Mouse (Mus musculus) right cerebral cortex, postnatal 36 days (tissue): ENCODE data around the gene Klrb1.

Experiments used
- DNase-seq, 2 experiments: peaks; one replicate each; pipeline ENCODE4 v3.0.0; 2022; ENCODE audit warnings: low spot score in 2 of 2, mixed read lengths in 1 of 2

The Klrb1 gene

GRCm38 (mm10) chr6:128734896-128735295 is 12.0 kb upstream of the Klrb1 start:
- no peak for DNase-seq

DNA sequence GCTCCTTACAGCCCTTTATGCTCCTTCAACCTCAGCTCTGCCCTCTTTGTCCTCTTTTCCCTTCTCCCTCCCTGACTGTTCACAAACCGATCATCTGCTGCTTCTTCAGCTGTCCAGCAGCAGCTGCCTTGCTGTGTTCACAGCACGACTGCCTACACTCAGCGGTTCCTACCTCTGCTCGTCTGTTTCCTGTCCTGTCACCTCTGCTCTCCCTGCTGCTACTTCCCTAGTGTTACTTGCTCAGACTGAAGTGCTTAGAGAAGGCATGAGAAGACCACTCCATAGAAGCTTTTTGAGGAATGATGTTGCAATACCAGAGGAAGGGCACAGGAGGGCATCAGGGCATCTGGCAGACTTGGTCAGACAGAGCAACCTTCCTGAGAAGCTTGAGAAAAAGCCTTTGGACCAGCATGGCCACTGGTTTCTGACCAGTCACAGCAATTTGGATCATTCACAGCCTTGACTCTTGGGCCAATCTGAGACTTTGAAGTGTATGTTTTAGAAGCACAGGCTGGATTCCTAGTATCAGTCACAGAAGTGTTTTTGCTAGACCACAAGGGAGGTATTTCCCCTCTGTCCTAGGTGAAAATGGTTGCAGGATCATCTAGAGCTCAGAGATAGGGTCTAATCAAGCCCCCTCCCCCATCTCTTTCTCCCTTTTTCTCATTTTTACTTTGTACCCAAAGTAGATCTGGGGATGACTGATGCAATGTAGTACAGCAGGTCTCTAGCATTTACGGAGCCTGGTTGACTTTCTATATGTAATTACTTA is 11.2 kb upstream of the Klrb1 start:
- no peak for DNase-seq

- no peak for DNase-seq
Observed at GRCm38 (mm10) chr6:128732032-128732431, 9.2 kb upstream of the Klrb1 start.

DNA sequence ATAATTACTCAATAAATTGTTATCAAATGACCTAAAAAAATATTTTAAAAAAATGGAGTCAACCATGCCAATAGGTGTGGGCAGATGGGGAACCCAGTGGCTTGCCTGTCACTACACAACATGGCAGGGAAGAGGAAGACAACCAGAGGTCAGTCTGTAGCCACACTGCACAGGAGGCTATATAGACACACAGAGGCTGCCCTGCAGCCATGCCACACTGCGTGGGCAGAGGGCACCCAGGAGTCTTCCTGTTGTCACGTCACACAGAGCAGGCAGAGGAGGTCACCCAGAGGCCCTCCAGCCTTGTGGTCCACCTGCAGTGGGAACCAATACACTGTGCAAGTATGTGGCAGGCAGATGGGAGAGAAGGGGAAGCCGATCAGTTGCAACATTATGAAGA is 21.2 kb downstream of the Klrb1 start:
- no peak for DNase-seq

- DNase-seq = no peak
Observed at GRCm38 (mm10) chr6:128679574-128679973, 43.3 kb downstream of the Klrb1 start.

GRCm38 (mm10) chr6:128669936-128670335 is 52.9 kb downstream of the Klrb1 start:
- DNase-seq = no peak

DNA sequence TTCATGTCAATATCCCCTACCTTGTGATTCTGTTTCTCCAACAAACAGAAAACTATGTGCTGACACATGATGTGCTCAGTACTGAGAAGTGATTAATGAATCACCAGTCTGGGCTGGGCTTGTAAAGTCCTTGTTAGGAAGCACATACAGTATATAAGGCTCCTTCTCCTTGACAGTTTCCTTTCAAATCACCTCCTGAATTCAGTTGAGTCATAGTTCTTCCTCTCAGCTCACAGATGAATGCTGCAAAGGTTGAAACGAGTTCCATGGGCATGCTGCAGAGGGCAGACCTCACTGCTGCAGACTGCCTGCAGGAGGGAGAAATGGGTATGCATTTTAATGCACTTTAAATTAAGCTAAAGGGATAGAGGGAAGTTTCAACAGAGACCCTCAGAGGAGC is 60.7 kb downstream of the Klrb1 start, which contains the start of gene Clec2h:
TSS of gene Clec2h (plus strand) at position 180 of the 400 bp plus-strand sequence.
- no peak for DNase-seq

- DNase-seq = no peak
Observed at GRCm38 (mm10) chr6:128661249-128661648, 61.6 kb downstream of the Klrb1 start.
